Mouse (Mus musculus) lung, postnatal 25 days (tissue): ENCODE results near the gene Ikzf3.
A peak's percentile ranks its signal among the peaks of the same experiment; 100 is the strongest.

ENCODE experiments used
- DNase-seq: peaks from one replicate; pipeline ENCODE4 v3.0.0; 2022; ENCODE audit warnings: low spot score

The Ikzf3 gene

DNA sequence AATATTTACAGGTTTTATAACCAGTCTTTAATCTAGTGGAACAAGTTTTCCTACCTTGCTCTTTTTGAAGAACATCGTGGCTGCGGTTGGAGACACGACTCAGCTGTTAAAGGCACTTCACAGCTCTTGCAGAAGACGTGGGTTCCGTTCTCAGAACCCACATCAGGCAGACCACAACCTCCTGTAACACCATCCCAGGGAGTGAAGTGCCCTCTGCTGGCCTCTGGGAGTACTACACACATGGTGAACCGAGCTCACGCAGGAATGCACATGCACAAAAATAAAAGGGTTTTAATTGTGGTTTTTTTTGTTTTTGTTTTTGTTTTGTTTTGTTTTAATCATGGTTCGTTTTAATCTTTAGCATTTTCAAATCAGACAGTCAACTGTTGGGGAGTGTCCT lies 22.5 kb upstream of the Ikzf3 start:
- no peak for DNase-seq

DNA sequence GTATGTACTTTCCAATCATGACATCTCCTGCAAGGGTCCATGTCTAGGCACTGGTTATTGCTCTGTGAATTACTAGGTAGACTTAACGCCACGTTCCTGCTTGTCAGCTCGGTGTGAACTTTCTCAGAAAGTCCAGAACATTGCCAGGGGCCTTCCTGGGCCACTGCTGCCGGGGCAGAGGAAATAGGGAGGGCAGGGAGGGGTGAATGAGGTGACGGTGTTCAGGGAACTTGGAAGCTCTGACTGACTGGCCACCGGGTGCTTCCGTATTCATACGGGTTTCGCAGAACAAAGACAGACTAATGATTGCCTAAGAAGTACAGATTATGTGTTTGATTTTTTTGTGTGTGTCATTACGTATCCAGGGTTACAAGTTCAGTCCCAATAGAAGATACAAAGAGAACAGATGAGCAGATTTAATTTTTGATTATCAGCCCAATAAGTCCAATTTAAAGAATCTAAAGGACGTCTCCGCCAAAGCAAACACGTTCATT lies 18.1 kb upstream of the Ikzf3 start:
- no peak for DNase-seq

DNA sequence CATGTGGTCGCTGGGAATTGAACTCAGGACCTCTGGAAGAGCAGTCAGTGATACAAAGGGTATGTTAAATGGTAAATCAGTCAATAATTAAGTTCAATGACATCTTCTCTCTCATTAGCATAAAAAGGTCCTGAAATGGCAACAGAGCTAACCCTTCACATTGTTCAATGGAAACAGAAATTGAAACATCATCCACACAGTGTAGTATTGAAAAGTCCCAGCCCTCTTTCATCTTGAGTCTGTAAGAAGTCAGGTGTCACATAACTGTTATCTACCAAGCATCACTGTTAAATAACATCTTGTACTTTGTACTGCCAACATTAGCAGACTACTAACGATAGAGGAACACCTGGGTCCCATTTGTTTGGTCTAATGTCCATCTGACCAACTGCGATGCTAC lies 17.2 kb upstream of the Ikzf3 start:
- no peak for DNase-seq

DNA sequence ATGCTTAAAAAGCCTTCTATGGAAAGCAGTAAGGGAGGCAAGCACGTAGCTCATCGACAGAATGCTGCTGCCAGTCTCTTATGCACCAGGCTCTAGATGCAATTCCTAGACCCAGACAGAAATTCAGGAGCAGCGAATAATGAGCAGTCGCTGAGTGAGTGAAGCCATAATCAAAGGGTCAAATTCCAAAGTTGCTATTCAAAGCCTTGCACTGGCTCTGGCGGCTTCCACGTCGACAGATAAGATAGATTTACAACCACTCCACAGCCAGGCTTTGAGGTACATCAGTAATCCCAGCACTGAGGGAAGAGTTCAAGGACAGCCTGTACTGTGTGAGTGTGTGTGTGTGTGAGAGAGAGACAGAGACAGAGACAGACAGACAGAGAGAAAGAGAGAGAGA lies 15.1 kb upstream of the Ikzf3 start:
- DNase-seq, result no peak

DNA sequence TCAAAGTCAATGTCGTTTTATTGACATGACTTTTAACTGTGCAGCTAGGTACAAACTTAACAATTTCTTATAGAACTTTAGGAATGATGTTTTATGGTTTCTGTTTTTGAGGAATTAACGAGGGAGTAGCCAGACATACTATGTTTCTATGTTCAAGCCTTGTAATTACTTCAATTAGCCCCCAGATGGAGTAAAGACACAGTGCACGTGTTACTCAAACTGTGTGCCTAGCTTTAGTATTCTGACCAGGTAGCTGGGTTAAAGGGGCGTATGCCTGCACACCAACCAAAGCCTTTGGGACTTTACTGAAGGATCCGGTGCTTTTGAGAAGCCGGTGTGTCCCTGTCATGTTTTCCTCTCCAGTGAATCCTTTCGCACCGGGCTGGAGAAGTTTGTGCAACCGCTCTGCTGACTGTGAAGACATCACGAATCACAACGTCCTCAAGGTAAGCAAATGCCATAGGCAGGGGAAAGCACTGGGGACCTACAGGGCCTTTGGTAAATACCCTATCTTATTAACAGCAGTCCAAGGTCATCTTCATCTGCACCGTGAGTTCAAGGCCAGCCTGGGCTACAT lies 9.4 kb upstream of the Ikzf3 start:
- DNase-seq, result no peak

DNA sequence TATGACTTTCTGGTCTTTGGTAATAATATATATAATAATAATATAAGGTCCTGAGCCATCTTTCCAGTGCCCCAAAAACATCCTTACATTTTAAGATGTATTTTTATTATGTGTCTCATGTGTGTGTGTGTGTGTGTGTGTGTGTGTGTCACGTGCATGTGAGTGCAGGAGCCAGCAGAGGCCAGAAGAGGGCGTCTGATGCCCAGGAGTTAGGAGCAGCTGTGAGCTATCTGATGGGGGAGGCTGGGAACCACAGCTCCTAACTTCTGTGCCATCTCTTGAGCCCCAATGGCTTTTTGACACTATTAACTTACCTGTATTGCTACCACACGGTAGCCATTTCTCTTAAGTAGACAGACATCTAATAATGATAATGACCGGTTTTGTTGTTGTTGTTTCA lies 8.1 kb upstream of the Ikzf3 start:
- DNase-seq, result no peak

DNA sequence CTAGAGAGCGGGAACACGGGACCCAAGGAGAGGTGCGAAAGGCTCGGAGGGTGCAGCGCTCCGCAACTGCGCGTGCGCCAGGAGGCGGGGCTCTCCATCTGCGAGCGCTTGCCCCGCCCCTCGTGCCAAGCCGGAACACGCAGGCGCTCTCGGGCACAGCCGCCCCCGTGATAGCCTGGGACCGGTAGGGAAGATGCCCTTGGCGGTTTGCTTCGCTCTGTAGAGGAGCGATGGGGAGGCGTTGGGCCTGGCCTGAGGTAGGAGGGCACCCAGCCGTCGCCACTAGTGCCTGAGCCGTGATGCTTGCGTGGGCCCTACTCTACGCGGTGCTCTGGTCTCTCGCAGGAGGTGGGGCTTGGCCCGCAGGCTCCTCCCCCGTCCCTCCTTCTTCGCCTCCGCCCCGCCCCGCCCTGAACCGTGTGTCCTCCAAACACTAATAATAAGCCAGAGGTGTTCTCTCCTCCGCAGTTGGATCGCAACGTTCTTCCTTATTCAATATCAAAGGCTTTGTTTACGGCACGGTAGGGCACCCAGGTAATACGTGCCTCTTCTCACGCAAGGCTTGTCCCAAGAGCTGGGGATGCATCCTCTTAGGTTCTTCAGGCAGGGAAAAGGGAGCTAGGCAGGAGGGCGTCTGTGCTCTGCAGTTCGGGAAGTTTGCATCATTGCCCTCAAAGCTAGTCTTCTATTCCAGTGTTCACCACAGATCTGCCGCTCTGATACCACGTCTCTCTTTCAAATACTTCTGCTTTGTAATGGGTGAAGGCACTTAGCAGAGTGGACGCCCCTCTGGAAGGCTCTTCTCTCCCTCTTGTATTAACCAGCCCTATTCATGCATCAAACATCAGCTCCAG lies 5.4 kb upstream of the Ikzf3 start, which contains the start of gene Zpbp2:
Gene Zpbp2 (plus strand): TSS at position 123 of the 854 bp plus-strand sequence.
- peak; percentile 89 for DNase-seq

DNA sequence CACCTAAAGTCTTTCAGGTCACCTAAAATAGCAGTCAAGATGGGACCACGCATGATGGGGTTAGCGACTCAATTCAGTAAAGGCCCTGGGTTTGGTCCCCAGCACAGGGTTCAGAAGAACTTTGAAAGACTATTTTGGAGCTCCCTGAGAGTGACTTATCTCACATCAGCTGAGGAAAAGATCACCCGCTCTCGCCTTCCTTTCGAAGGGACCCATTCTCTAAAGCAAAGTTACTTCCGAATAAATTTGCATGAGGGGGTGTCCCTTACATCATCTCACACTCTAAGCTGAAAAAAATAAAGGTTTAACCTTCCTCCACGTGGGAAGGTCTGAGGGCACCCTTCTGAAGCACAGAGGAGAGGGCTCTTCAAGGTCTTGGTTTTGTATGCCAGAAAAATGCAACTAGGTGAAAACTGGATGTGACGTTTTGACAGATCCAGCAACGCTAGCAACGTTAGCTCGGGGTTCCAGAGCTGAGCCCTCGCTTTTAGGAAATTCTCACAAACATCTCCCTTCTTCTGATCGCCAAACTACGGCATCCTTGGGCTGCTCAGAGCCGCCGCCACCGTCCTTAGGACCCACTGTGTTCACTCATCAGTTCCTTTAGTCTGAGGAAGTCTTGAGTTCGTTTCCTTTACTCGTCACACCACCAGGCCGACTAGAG lies 4.6 kb upstream of the Ikzf3 start:
- peak; percentile 18 for DNase-seq

DNA sequence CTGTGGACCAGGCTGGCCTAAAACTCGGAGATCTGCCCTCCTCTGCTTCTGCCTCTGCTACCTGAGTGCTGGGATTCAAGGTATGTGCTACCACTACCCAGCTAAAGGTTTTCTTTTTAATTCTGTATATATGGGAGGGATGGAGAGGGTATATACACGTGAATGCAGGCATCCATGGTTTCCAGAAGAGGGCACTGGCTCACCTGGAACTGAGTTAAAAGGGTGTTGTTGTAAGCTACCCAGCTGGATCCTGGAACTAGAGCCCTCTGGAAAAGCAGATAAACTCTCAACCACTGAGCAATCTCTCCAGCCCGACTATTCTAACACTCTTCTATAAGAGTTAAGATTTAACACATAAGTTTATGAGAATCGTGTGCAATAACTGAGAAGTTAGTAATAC lies 3.5 kb upstream of the Ikzf3 start:
- DNase-seq, result no peak

DNA sequence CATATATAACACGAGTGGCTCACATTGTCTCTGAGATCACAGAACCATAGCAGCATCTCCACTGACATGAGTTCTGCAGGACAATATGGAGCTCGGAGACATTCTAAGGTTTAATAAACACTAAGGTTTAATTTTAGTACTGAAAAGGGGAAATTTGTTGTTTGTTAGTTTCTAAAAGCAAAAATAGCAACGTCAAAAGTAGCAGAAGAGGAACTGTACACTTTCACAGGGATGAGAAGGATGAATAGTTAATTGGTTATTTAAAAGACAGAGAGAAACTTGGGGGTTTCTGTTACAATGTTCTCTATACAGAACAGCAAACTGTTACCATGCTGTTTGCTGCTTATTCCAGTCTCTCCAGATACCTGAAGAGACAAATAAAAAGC lies 1.5 kb upstream of the Ikzf3 start:
- DNase-seq, result no peak

DNA sequence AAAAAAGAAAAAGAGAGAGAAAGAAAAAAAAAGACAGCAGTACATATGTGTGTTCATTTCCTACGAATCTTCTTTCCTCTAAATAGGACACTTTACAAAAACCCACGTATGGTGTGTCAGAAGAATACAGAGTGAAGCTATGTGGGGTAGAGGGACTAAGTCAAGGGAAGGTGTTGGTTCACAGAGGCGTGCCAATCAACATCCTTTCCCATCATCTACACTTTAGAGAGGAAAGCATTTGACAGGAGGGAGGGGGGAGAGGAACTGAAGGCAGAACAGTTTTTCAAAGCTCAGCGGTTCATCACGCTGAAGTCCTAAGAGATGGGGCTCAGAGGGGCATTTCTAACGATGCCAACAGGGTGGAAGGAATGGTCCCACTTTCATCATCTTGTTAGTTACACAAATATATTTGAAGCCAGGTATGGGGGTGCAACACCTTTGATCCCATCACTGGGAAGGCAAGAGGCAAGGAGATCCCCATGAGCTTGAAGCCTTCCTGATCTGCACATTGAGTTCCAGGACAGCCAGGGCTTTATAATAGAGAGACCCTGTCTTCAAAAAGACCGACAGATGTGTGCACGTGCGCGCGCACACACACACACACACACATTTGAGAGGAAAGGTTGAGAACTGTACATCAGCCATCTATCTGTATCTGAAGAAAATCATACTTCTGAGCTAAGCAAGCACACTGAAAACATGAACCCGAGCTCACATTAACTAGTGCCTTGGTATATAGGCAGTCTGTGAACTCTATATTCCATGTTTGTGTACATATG lies 887 bp upstream of the Ikzf3 start:
- peak; percentile 22 for DNase-seq

DNA sequence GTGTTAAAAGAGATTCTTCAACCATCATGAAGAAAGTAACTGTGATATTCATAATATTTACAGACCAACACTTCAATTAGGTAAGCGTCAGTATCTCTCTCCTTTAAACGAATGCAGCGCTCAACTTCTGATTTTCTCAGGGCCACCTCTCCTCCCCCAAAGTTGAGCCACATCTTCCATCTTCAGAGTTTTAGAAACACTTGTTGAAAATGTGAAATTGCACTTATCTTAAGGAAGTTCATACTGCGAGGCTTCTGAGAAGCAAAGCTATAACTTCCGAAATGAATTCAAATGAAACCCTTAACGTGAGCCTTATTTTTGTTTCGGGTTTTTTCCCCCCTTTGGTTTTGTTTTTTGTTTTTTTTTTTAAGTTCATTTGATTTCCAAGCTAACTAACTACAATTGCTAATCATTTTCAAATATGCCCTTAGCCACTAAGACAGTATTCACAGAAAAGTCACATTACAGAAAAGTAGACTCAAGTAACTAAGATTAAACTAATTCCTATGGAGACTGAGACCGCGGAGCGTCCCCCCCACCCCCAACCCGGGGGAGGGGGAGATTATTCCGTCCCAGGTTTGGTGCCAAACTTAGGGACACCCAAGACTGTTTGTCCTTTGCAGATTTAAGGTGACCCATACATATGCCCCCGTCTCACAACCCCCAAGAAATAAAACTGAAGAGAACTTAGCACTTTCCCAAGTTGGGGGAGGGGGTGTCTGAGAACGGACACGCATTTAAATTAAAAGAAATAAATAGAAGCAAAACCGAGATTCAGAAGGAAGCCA lies 747 bp downstream of the Ikzf3 start:
- no peak for DNase-seq

DNA sequence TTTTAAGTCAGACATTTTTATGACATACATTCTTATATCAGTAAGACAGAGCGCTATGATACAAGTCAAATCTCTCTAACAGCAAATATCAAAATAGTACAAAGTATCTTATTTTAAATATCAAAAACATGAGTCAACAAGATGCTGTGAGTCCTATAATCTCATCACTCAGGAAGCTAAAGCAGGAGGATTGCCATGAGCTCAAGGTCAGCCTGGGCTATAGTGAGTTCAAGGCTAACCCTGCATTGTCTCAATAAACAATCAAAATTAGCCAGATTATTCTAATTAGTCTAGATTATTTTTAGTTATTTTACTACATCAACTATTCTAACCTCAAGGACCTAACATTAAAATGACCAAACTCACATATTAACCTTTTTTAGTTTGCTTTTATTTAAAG lies 2.4 kb downstream of the Ikzf3 start:
- DNase-seq, result no peak

DNA sequence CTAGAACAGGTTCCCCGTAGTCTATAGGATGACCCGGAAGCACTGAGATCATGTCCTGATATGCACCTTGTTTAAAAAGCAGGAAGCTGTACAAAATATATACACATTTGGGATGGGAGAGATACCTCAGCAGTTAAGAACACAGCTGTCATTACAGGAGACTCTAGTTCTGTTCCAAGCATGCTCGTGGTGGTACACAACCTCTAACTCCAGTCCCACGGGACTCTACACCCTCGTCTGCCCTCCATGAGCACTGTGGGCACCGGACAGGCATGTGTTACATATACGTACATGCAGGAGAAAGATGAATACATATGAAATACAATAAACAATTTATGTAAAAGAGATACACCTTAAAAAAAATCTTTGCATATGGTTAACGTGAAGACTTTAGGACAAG lies 3.3 kb downstream of the Ikzf3 start:
- no peak for DNase-seq

DNA sequence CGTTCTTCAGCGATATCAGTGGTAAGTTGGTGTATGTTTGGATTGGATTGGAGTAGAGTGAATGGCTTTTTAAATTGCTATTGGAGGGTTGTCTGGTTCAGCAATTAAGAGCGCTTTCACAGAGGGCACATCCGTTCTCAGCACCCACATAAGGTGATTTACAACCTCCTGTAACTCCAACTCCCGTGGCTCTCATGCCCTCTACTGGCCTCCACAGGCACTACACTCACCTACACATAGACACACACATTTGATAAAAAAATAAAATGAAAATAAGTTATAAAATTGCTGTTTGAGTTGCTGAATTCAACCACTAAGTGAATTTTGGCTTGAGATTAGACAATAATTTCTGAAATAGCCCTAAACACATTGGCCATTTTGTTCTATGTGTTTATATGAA lies 5.5 kb downstream of the Ikzf3 start:
- DNase-seq, result no peak

DNA sequence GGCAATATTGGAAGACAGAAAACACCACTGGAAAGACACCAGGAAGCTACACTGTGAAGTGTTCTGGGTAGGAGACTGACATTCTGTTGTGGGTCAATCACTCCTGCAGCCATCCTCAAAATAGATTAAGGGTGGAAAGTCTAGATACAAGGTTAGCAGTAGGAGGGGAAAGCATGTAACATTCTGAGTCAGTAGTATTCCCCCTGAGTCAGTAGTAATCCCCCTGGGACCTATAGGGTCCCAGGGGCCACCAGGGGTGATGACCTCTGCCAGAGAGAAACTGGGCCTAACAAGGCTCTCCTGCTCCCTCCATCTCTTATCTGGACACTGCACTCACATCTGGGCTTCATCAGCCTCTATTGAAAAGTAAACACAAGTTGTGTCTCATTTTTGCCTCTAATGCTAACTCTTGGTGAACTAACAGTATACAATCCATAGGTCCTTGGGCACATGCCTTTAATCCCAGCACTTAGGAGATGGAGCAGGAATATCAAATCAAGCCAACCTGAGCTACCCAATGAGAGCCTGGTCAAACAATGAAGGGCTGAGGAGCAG lies 8.3 kb downstream of the Ikzf3 start:
- DNase-seq, result no peak

DNA sequence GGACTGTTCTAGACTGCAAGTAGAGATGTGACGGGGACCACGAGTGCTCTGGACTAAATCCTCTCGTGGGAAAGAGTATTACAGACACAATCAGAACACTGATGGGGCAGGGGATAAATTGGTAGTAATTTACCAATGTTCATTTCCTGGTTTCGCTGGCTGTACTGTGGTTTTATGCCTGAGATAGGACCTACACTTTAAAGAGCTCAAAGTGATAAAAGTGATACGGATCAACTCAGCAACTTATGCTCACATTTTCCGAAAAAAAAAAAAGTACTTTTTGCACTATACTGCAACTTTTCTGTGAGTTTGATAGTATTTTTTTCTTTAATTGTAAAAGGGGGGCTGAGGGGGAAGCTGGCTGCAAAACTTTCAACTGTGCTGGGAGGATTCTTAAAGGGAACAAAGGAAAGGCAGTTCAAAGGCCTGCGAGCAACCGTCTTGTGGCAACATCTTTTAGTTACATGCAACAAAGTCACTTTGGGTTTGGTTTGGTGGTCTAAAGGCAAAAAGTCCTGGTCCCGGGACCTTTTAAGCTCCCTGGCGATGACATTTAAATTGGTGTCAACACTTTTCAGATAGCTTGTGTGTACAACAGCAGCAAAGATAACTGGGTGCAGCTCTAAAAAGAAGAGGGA lies 18.9 kb downstream of the Ikzf3 start:
- no peak for DNase-seq

DNA sequence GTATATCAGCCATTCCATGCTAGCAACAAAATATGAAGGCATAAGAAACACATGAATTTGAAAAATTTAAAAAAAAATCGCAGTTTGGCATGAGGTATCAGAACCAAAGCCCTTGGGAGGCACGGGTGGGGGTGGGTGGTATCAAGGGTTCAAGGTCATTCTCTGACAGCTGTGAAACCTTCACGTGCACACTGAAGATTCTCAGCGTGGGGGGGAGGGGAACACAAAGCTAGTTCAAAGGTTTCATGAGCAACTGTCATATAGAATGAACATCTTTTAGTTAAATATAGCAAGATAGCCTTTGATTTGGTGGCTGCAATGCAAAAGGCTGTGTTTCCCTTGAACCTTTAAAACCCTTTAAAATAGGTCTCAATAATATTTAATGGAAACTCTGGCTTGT lies 20.7 kb downstream of the Ikzf3 start:
- DNase-seq, result no peak

DNA sequence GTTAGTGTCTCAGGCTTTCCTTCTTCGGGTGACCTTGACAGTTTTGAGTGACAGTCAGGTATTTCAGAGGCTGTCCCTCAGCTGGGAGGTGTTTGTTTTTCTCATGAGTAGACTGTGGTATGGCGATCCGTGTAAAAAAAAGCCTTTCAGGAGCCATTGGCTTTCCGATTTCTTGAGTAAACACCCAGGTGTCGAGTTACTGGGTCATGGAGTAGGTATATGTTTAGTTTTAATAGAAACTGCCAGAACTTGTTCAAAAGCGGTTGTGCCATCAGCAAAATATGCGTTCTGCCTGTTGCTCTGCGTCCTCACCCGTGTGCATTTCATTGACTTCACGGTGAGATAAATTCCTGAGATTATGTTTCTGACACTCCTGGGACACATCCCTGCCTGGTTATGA lies 25.4 kb downstream of the Ikzf3 start:
- no peak for DNase-seq

DNA sequence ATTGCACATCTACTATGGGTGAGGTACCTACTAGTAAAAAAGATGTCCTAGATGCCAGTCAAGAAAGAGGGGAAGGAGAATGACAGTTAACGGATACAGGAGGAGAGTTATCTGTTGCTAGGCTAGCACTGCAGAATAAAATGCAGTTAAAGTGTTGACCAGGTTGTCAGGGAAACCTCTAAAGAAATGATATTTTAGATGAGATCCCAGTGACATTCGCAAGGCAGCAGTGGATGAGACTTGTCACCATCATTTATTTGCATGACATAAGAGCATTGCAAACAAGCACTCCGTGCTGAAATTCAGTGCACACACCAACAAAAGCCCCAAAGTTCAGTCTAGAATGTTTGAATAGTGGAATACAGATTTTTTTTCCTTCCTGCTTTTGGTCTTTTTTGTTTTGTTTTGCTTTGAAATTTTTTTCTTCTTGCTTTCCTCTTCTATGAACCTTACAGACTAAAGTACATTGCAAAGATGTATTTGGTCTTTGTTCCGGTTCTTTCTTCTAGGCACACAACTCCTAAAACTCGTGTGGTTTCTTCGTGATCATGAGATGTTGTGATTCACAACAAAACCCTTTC lies 32.4 kb downstream of the Ikzf3 start:
- DNase-seq, result no peak
